Mouse (Mus musculus) CH12.LX (cell line): ENCODE data around the gene Ptcd3. TPM values are rescaled to one million over a fixed set of nuclear protein-coding genes. Genes with fewer than 3 reads are reported as not detected.
A peak's percentile ranks its signal among the peaks of the same experiment; 100 is the strongest.

Experiments
- DNase-seq: peaks from one replicate; pipeline ENCODE4 v3.0.0-alpha.2; 2013; ENCODE audit errors: extremely low read depth
- H3K27ac ChIP-seq: 2 replicates; pipeline ENCODE4 v1.5.1; 2012; ENCODE audit warnings: low read depth, mild to moderate bottlenecking, control low read depth, moderate library complexity; ENCODE audit not compliant: insufficient read depth
- H3K27me3 ChIP-seq: replicated peaks from 2 replicates; pipeline ENCODE3; 2012; ENCODE audit warnings: inconsistent platforms
- H3K36me3 ChIP-seq, 2 experiments: replicated peaks in 1 of 2; 2 replicates each; pipeline versions ENCODE3 to v1.6.1; 2012; ENCODE audit warnings: inconsistent platforms in 1 of 2, low read length in 1 of 2, mild to moderate bottlenecking in 1 of 2, mixed read lengths in 1 of 2, moderate library complexity in 1 of 2; ENCODE audit not compliant: control insufficient read depth in 1 of 2, insufficient read depth in 1 of 2
- H3K4me1 ChIP-seq, 2 experiments: 2 replicates each; pipeline ENCODE4 v1.6.1; 2012; ENCODE audit warnings: inconsistent platforms in 1 of 2, moderate library complexity in 1 of 2; ENCODE audit not compliant: insufficient read depth in 2 of 2, control insufficient read depth in 1 of 2
- H3K4me2 ChIP-seq: 2 replicates; pipeline ENCODE4 v1.6.1; 2012; ENCODE audit warnings: low read depth, mild to moderate bottlenecking, control low read depth; ENCODE audit not compliant: poor library complexity, insufficient read depth, severe bottlenecking
- H3K4me3 ChIP-seq, 3 experiments: fragments of 150-350 bp in 1 of 3; sonication (generic) in 1 of 3; replicated peaks in 1 of 3; 2 replicates each; pipeline versions ENCODE3 to v1.5.1; 2011 to 2012; ENCODE audit warnings: low read depth in 2 of 3, low read length in 2 of 3, mild to moderate bottlenecking in 2 of 3, moderate library complexity in 2 of 3, control low read depth in 1 of 3, improper control_type of control experiment in 1 of 3, inconsistent platforms in 1 of 3, mixed read lengths in 1 of 3; ENCODE audit not compliant: poor library complexity in 1 of 3
- H3K79me2 ChIP-seq: replicated peaks from 2 replicates; pipeline ENCODE4 v1.6.1; 2012; ENCODE audit warnings: mild to moderate bottlenecking, moderate library complexity; ENCODE audit not compliant: control insufficient read depth, poor library complexity, insufficient read depth, severe bottlenecking; ENCODE audit errors: extremely low read depth
- H3K9ac ChIP-seq: 2 replicates; pipeline ENCODE4 v1.6.1; 2012; ENCODE audit warnings: low read depth, mild to moderate bottlenecking, control low read depth, moderate library complexity; ENCODE audit not compliant: insufficient read depth
- H3K9me3 ChIP-seq: replicated peaks from 2 replicates; pipeline ENCODE3; 2012; ENCODE audit warnings: low read length, inconsistent platforms, mixed read lengths
- CTCF ChIP-seq, 2 experiments: IDR thresholded peaks in 1 of 2; conservative IDR thresholded peaks in 1 of 2; 2 replicates each; pipeline ENCODE4 v1.5.1; 2011 to 2012; ENCODE audit warnings: low read depth in 2 of 2, low read length in 2 of 2, improper control_type of control experiment in 1 of 2, inconsistent platforms in 1 of 2, mild to moderate bottlenecking in 1 of 2, moderate library complexity in 1 of 2
- EP300 ChIP-seq: IDR thresholded peaks from 2 replicates; pipeline ENCODE4 v1.6.1; 2011; ENCODE audit warnings: low read length, improper control_type of control experiment
- ETS1 ChIP-seq: conservative IDR thresholded peaks from 2 replicates; pipeline ENCODE4 v1.6.1; 2012; ENCODE audit warnings: low read depth, mild to moderate bottlenecking, inconsistent platforms, low read length, improper control_type of control experiment, moderate library complexity
- JUN ChIP-seq: IDR thresholded peaks from 2 replicates; pipeline ENCODE4 v1.6.1; 2011; ENCODE audit warnings: low read depth, mild to moderate bottlenecking, low read length, improper control_type of control experiment, moderate library complexity; ENCODE audit not compliant: insufficient read depth
- JUND ChIP-seq: conservative IDR thresholded peaks from 2 replicates; pipeline ENCODE4 v1.6.1; 2011; ENCODE audit warnings: low read depth, low read length, improper control_type of control experiment
- KAT2A ChIP-seq: IDR thresholded peaks from 2 replicates; pipeline ENCODE4 v1.6.1; 2012; ENCODE audit warnings: low read length, improper control_type of control experiment, inconsistent platforms; ENCODE audit not compliant: insufficient replicate concordance
- MAX ChIP-seq: IDR thresholded peaks from 2 replicates; pipeline ENCODE4 v1.6.1; 2011; ENCODE audit warnings: low read length, improper control_type of control experiment
- MYC ChIP-seq: IDR thresholded peaks from 2 replicates; pipeline ENCODE4 v1.6.1; 2011; ENCODE audit warnings: low read depth, mild to moderate bottlenecking, improper control_type of control experiment, low read length
- NELFE ChIP-seq: IDR thresholded peaks from 2 replicates; pipeline ENCODE4 v1.6.1; 2011; ENCODE audit warnings: low read depth, low read length, improper control_type of control experiment
- RAD21 ChIP-seq: IDR thresholded peaks from 2 replicates; pipeline ENCODE4 v1.6.1; 2011; ENCODE audit warnings: low read depth, mild to moderate bottlenecking, low read length, improper control_type of control experiment, moderate library complexity
- RCOR1 ChIP-seq: conservative IDR thresholded peaks from 2 replicates; pipeline ENCODE4 v1.6.1; 2012; ENCODE audit warnings: low read depth, mild to moderate bottlenecking, inconsistent platforms, low read length, improper control_type of control experiment
- SIN3A ChIP-seq: IDR thresholded peaks from 2 replicates; pipeline ENCODE4 v1.6.1; 2012; ENCODE audit warnings: low read length, improper control_type of control experiment, inconsistent platforms
- TBP ChIP-seq: conservative IDR thresholded peaks from 2 replicates; pipeline ENCODE4 v1.6.1; 2011; ENCODE audit warnings: low read depth, low read length, improper control_type of control experiment
- ZKSCAN1 ChIP-seq: IDR thresholded peaks from 2 replicates; pipeline ENCODE4 v1.6.1; 2012; ENCODE audit warnings: low read depth, inconsistent platforms, low read length, improper control_type of control experiment, borderline replicate concordance
- ZMIZ1 ChIP-seq: IDR thresholded peaks from 2 replicates; pipeline ENCODE4 v1.6.1; 2012; ENCODE audit warnings: low read depth, mild to moderate bottlenecking, inconsistent platforms, low read length, improper control_type of control experiment
- dilution Hi-C: fragments of 300-500 bp; cut with MboI; formaldehyde crosslinking; loops from 2 replicates; pipeline ENCODE4 v1.14.3; 2020; ENCODE audit warnings: low sequenced_read_pairs; ENCODE audit not compliant: extremely low pct_unique_long_range_greater_than_20kb, extremely low pct_ligation_motif_present
- in situ Hi-C: fragments of 300-500 bp; cut with MboI; formaldehyde crosslinking; loops from 3 replicates; pipeline ENCODE4 v1.14.3; 2019; ENCODE audit warnings: low sequenced_read_pairs, low pct_ligation_motif_present, low pct_unique_long_range_greater_than_20kb, mixed read lengths
- polyA plus RNA-seq: library from polyadenylated mRNA; unstranded; fragments of >175 nt; gene quantifications from 2 replicates; pipeline ENCODE4 v1.2.1, GENCODE M21; 2012; ENCODE audit warnings: low read depth; ENCODE audit not compliant: insufficient read length
- total RNA-seq, 2 experiments: library from RNA; depleted of rRNA; stranded (reverse); fragments of 300-350 nt in 1 of 2; fragments of >200 nt in 1 of 2; gene quantifications; 2 replicates each; pipeline ENCODE4 v1.2.3; 2012 to 2014

Gene Ptcd3
- total and polyA plus RNA-seq, 3 experiments, result 76.6 to 169 (median 110) TPM

GRCm38 (mm10) chr6:71949721-71950120 is 41.2 kb upstream of the Ptcd3 start:
- H3K79me2 ChIP-seq, result no peaks in the 10 kb centered on the region; the same call in 1 of the 2 replicates
- no peak overlapping the region for H3K4me2 ChIP-seq
- no peak for DNase-seq
- dilution Hi-C loops, result no loop called here
- no peak overlapping the region for H3K9ac ChIP-seq
- no peak overlapping the region for H3K27ac ChIP-seq
- TF ChIP-seq MYC (no peak), RCOR1 (no peak), EP300 (no peak), ZKSCAN1 (no peak), JUND (no peak), ETS1 (no peak), RAD21 (no peak)
- TF ChIP-seq, all 38 proteins: peak for 0
- in situ Hi-C loops, result no loop called here
- Histone ChIP-seq H3K4me3 (no peak overlapping the region), H3K4me1 (peaks cover 4 to 20% of the 10 kb centered on the region in 2 experiments; a peak in 3 of 4 replicates), H3K36me3 (peaks cover 78 to 94% of the 10 kb centered on the region in 2 experiments), H3K27me3 (no peaks in the 10 kb centered on the region), H3K9me3 (no peaks in the 10 kb centered on the region)

- dilution Hi-C loops, result no loop called here
- in situ Hi-C loops, result no loop called here
These were observed 37.6 kb upstream of the Ptcd3 start for GRCm38 (mm10) chr6:71946121-71946520.

GRCm38 (mm10) chr6:71945101-71945500 is 36.6 kb upstream of the Ptcd3 start:
- H3K4me2 ChIP-seq, result no peak overlapping the region
- no peaks in the 10 kb centered on the region for H3K9me3 ChIP-seq
- H3K27me3 ChIP-seq, result no peaks in the 10 kb centered on the region
- peaks cover 4 to 36% of the 10 kb centered on the region in 2 experiments; a peak in 3 of 4 replicates for H3K4me1 ChIP-seq
- peak overlapping the region; percentile 39; the same call in 1 of the 2 replicates for H3K27ac ChIP-seq
- H3K79me2 ChIP-seq, result 0 out of 2 replicates have a peak, but pooled peaks cover 3% of the 10 kb centered on the region
- H3K9ac ChIP-seq, result no peak overlapping the region
- in situ Hi-C loops, result no loop called here
- peaks cover 65 to 85% of the 10 kb centered on the region in 2 experiments for H3K36me3 ChIP-seq
- dilution Hi-C loops, result no loop called here
- 0 out of 2 replicates have a peak, but pooled peaks have one; percentile 47 for TF ChIP-seq MAX
- no peak for TF ChIP-seq JUN
- TF ChIP-seq NELFE, result no peak
- TF ChIP-seq MYC, result 0 out of 2 replicates have a peak, but pooled peaks have one; percentile 39
- peak; percentile 27; the same call in 1 of the 2 replicates for TF ChIP-seq ETS1
- no peak overlapping the region for H3K4me3 ChIP-seq
- peak; percentile 62 for DNase-seq

More at GRCm38 (mm10) chr6:71946121-71946520, 37.6 kb upstream of the Ptcd3 start:
- 0 out of 2 replicates have a peak, but pooled peaks cover 3% of the 10 kb centered on the region for H3K79me2 ChIP-seq
- no peak overlapping the region for H3K9ac ChIP-seq
- H3K4me3 ChIP-seq, result no peak overlapping the region
- H3K27ac ChIP-seq, result no peak overlapping the region
- no peaks in the 10 kb centered on the region for H3K27me3 ChIP-seq
- no peak for TF ChIP-seq ETS1
- no peak for TF ChIP-seq KAT2A
- no peak for TF ChIP-seq SIN3A
- no peak; the same call in 1 of the 2 replicates for TF ChIP-seq RAD21
- TF ChIP-seq ZKSCAN1, result no peak
- TF ChIP-seq CTCF (conservative IDR thresholded peaks at IDR 0.05 in 1 of 2, IDR thresholded peaks at IDR 0.05 in 1 of 2; ENCODE audit: low read depth in 2 of 2, low read length in 2 of 2), result peak in 1 of 2 experiments; percentile 15; a peak in 1 of 4 replicates
- no peak for TF ChIP-seq ZMIZ1
- no peak for TF ChIP-seq NELFE
- TF ChIP-seq TBP, result no peak
- H3K36me3 ChIP-seq, result peaks cover 65 to 85% of the 10 kb centered on the region in 2 experiments
- DNase-seq, result no peak
- peaks cover 4 to 36% of the 10 kb centered on the region in 2 experiments; a peak in 3 of 4 replicates for H3K4me1 ChIP-seq
- no peaks in the 10 kb centered on the region for H3K9me3 ChIP-seq
- H3K4me2 ChIP-seq, result no peak overlapping the region
